Mouse (Mus musculus) megakaryocyte, embryonic 14.5 days (primary cell): ENCODE measurements around the gene Sbk2. TPM values are rescaled to one million over a fixed set of nuclear protein-coding genes. Genes with fewer than 3 reads are reported as not detected.

Experiments used
- H3K27me3 ChIP-seq: replicated peaks from 2 replicates; pipeline ENCODE3; 2012; ENCODE audit warnings: inconsistent platforms
- H3K36me3 ChIP-seq: replicated peaks from 2 replicates; pipeline ENCODE3; 2012; ENCODE audit warnings: low read length, inconsistent platforms, mixed read lengths
- H3K4me1 ChIP-seq: 2 replicates; pipeline ENCODE4 v1.6.1; 2012; ENCODE audit warnings: inconsistent platforms
- H3K4me3 ChIP-seq: replicated peaks from 2 replicates; pipeline ENCODE3; 2012; ENCODE audit warnings: moderate library complexity, mild to moderate bottlenecking, inconsistent platforms
- H3K9me3 ChIP-seq: 2 replicates; pipeline ENCODE4 v1.6.1; 2012; ENCODE audit warnings: inconsistent platforms
- FLI1 ChIP-seq: IDR thresholded peaks from 2 replicates; pipeline ENCODE4 v1.6.1; 2012; ENCODE audit warnings: low read length, inconsistent platforms, mixed read lengths
- GATA1 ChIP-seq: IDR thresholded peaks from 3 replicates; pipeline ENCODE4 v1.6.1; 2012; ENCODE audit warnings: mixed read lengths, low read length, inconsistent platforms, borderline replicate concordance
- polyA plus RNA-seq: library from polyadenylated mRNA; stranded (reverse); fragments of >175 nt; gene quantifications from 2 replicates; pipeline ENCODE4 v1.2.3, GENCODE M21; 2012; ENCODE audit warnings: low replicate concordance; ENCODE audit not compliant: insufficient read depth

The Sbk2 gene
- polyA plus RNA-seq, 1 experiment = 1.3 TPM

DNA sequence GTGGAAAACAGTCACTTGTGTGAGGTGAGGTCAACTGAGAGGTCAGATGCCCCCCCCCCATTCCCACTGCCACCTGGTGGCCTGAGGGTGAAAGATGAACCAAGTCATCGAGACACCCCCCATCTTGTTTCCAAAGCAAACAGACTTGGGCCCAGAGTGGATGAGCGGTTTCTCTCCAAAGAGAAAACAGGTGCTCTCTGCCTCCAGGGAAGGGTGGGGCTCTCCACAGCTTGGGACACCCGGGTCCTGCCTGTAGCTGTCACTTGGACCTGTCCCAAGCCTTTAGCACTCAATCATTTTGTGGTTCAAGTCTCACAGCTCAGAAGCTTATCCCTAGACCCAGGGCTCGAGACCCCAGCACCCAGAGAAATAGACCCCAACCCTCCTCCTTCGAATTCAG is 679 bp downstream of the Sbk2 start:
- TF ChIP-seq GATA1 = no peak
- TF ChIP-seq FLI1 = no peak
- Histone ChIP-seq H3K9me3 (no peaks in the 10 kb centered on the region), H3K27me3 (peaks cover 23% of the 10 kb centered on the region), H3K36me3 (no peaks in the 10 kb centered on the region), H3K4me3 (peak overlapping the region; percentile 89), H3K4me1 (peaks cover 23% of the 10 kb centered on the region)

DNA sequence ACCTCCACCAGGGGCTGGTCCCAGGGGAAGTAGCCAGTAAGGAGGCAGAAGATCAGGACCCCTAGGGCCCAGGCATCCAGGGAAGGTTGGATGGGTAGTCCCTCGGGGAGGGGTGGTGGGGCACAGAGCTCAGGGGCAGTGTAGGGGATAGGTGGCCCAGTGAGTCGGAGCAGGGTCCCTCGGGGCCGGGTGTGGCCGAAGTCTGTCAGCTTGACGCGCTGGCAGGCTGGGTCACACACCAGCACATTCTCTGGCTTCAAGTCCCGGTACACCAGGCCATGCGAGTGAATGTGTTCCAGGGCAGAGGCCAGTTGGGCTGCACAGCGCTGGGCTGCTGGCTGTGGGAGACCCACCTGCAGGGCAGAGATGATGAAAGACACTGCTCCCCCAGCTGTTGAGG is 6.8 kb downstream of the Sbk2 start:
- H3K4me1 ChIP-seq = peaks cover 18% of the 10 kb centered on the region
- H3K27me3 ChIP-seq = peaks cover 21% of the 10 kb centered on the region
- H3K36me3 ChIP-seq = no peaks in the 10 kb centered on the region
- no peak overlapping the region for H3K4me3 ChIP-seq
- TF ChIP-seq FLI1 (no peak), GATA1 (no peak)
- peaks cover 9% of the 10 kb centered on the region; the same call in 1 of the 2 replicates for H3K9me3 ChIP-seq

DNA sequence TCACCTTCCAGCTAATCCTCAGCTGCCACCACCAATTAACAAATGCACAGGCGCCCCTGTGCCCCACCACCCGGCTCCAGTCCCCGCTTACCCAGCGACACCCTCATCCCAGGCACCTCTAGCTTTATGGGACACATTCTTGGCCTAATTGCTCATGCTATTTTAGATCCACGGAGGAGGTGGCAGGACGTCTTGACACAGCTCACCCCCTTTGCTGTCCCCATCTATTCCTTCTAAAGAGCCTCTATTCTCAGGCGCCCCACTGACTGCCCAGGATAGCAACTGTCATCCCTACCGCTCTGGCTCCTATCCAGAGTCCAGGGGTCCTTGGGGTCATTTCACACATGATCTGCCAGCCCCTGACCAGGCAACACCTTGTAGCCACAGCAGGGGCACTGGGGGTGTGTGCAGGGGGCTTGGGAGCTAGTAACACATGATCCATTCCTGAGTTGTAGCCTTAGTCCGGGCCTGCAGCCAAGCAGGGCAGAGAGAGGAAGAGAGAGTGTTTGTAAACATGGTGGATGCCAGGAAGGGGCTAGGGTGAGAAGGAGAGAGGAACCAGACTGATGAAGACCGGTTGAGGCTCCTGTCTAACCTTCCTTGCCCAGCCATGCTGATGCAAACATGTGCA is 10.3 kb downstream of the Sbk2 start:
- Histone ChIP-seq H3K4me3 (no peak overlapping the region), H3K9me3 (peaks cover 9% of the 10 kb centered on the region; the same call in 1 of the 2 replicates), H3K4me1 (peaks cover 26% of the 10 kb centered on the region), H3K36me3 (no peaks in the 10 kb centered on the region), H3K27me3 (peaks cover 39% of the 10 kb centered on the region)
- TF ChIP-seq FLI1 = no peak
- no peak for TF ChIP-seq GATA1

DNA sequence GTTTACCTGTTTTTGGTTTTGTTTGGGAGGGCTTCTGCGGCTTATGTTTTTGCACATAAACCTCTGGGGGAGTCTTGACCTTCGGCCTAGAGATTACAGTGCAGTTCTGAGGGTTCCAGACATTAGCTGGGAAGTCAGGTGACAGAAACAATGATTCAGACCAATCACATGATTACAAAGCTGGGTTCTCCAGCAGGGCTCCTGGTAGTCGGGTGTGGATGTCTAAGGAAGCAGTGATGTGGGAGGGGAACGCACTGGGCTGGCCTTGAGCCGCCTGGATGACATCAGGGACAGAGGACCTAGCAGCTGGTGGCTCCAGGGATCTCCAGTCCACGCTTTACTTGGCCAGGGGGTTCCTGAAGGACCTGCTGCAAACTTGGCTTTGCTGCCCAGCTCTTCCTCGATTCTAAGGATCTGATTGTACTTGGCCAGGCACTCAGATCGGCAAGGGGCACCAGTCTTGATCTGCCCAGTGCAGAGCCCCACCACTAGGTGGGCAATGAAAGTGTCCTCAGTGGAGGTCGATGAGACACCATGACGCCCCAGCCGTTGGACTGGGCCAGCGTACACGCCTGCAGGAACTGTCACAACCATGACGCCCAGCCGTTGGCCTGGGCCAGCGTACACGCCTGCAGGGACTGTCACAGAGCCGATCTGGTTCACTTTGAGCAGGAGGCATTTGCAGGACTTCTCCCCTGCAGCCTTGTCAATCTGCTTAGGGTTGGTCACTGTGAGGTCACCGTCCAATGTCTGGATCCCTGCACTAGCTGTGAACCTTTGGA is 13.5 kb downstream of the Sbk2 start:
- no peaks in the 10 kb centered on the region for H3K36me3 ChIP-seq
- H3K9me3 ChIP-seq = peaks cover 9% of the 10 kb centered on the region; the same call in 1 of the 2 replicates
- H3K4me3 ChIP-seq = no peak overlapping the region
- TF ChIP-seq GATA1 (no peak), FLI1 (no peak)
- H3K27me3 ChIP-seq = peaks cover 56% of the 10 kb centered on the region
- peaks cover 20% of the 10 kb centered on the region for H3K4me1 ChIP-seq

DNA sequence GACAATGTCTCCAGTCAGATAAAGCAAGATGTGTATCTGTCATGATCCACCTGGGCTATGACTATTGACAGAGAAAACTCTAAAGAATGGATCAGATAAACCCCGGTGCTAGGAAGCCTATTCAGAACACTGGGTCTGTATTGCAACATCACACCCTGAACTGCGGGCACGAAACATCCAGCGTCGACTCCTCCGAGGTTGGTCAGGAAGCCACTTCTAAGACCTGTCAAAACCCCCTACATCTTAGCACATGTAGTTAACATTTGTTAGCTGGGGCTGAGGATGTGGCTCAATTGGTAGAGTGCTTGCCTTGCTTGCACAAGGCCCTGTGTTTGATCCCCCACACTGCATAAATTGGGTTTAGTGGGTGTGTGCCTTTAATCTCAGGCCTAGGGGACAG is 15.8 kb downstream of the Sbk2 start:
- Histone ChIP-seq H3K4me1 (peaks cover 30% of the 10 kb centered on the region), H3K4me3 (no peak overlapping the region), H3K27me3 (peaks cover 64% of the 10 kb centered on the region), H3K36me3 (no peaks in the 10 kb centered on the region), H3K9me3 (peaks cover 8% of the 10 kb centered on the region; the same call in 1 of the 2 replicates)
- TF ChIP-seq GATA1 = no peak
- TF ChIP-seq FLI1 = no peak

DNA sequence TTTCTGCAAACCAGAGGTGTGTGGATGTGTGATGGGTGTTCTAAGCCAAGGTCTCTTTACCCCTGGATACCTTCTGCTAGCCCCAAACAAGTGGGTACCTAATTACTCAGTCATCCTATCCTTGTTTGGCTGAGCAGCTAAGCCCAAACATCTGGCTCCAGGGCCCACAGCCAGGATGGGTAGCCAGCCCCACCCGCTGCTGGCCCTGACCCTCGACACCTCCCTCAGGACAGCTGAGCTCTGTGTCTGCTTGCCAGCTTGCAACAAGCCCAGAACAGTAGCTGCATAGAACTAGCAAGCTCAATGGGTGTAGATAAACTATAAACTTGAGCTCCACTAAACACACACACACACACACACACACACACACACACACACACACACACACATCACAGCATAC is 16.4 kb downstream of the Sbk2 start:
- Histone ChIP-seq H3K4me3 (no peak overlapping the region), H3K27me3 (peaks cover 59% of the 10 kb centered on the region), H3K36me3 (no peaks in the 10 kb centered on the region), H3K4me1 (peaks cover 35% of the 10 kb centered on the region), H3K9me3 (peaks cover 3% of the 10 kb centered on the region; the same call in 1 of the 2 replicates)
- no peak for TF ChIP-seq GATA1
- no peak for TF ChIP-seq FLI1

DNA sequence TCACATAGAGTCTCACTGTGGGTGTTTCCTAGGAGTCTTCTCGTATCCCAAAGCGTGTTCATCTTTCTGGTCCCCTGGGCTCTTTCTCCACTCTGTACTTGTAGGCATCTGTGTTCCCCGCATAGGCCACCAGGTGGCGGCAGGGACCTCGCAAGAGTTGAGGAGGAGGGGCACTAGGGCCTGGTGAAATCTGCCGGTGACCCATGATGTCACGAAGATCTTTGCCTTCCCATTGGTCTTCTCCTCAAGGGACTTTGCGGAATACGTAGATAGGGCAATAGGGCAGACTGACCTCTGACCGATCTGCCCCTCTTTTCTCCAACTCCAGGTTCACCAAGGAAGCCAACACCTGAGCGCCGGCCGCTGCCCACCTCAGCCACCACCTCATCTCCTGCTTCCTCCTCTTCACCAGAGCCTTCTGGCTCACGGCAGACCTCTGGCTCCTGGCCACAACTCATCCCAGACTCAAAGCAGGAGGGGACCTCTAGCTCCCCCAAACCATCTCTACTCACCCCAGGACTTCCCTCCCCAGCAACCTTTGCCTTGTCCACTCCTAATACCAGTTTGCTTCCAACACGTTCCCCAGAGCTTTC is 20.9 kb downstream of the Sbk2 start:
- TF ChIP-seq FLI1 (no peak), GATA1 (no peak)
- no peaks in the 10 kb centered on the region for H3K9me3 ChIP-seq
- peak overlapping the region; percentile 89 for H3K4me3 ChIP-seq
- no peaks in the 10 kb centered on the region for H3K36me3 ChIP-seq
- peaks cover 32% of the 10 kb centered on the region for H3K4me1 ChIP-seq
- H3K27me3 ChIP-seq = peaks cover 48% of the 10 kb centered on the region

DNA sequence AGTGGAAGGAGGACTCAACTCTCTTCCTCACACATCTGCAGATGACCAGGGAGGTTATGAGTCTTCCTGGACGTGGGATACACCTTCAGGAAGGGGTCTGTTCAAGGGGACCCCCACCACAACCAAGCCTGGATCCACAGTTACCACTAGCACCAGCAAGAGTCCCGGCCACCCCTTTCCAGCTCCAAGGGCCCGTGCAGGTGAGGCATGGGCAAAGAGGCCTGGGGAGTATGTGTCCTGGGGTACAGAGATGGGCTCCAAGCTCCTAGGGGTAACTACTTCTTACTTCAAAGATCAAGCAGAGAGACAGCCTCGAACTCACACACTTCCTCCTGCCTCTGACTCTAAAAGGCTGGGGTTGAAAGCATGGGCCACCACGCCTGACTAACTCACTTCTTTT is 21.5 kb downstream of the Sbk2 start:
- no peak for TF ChIP-seq GATA1
- TF ChIP-seq FLI1 = no peak

DNA sequence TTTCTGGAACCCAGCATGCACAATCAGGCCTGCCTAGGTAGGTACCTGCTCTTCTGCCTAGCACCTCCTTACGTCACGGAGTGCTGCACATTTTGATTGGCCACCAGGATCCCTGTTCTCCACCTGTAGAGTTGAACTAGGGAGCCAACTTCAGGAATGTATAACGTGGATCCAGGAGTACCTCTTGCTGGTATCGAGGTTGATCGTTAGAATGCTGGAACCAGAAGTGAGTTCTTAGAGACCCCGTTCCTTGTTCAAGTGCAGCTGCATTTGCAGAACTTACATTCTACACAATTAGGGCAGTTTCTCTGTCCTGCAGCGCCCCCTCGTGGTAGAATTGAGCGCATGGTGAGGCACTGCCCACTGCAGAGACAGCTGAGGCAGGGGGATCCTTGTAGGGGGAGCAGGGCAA is 24.1 kb downstream of the Sbk2 start:
- H3K9me3 ChIP-seq = no peaks in the 10 kb centered on the region
- TF ChIP-seq FLI1 (no peak), GATA1 (no peak)
- H3K4me3 ChIP-seq = peak overlapping the region; percentile 51
- H3K36me3 ChIP-seq = no peaks in the 10 kb centered on the region
- peaks cover 31% of the 10 kb centered on the region for H3K27me3 ChIP-seq
- peaks cover 35% of the 10 kb centered on the region for H3K4me1 ChIP-seq

More for the DNA sequence above, 21.5 kb downstream of the Sbk2 start:
- Histone ChIP-seq H3K9me3 (no peaks in the 10 kb centered on the region), H3K4me3 (no peak overlapping the region), H3K27me3 (peaks cover 44% of the 10 kb centered on the region), H3K4me1 (peaks cover 36% of the 10 kb centered on the region), H3K36me3 (no peaks in the 10 kb centered on the region)

DNA sequence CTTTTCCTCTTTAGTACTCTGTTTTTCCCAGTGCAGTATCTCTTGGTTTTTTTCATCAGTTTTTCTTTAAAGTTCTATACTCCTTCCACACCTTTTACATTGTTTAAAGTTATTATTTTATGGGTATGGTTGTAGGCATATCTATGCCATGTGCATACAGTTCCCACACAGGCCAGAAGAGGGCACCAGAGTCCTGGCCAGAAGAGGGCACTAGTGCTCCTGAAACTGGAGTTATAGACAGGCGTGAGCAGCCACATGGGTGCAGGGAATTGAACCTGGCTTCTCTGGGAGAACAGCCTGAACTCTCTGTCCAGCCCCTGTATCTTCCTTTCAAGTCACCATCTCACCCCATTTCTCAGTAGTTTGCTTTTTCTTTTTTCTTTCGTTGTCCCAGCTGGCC is 25.8 kb downstream of the Sbk2 start:
- H3K36me3 ChIP-seq = no peaks in the 10 kb centered on the region
- peaks cover 28% of the 10 kb centered on the region for H3K4me1 ChIP-seq
- no peak overlapping the region for H3K4me3 ChIP-seq
- TF ChIP-seq FLI1 (no peak), GATA1 (no peak)
- H3K9me3 ChIP-seq = peaks cover 8% of the 10 kb centered on the region
- H3K27me3 ChIP-seq = peaks cover 23% of the 10 kb centered on the region
